Mouse (Mus musculus) heart, postnatal 0 days (tissue): ENCODE data around the gene Clasrp.

ENCODE experiments used
- CTCF ChIP-seq: IDR thresholded peaks from 2 replicates; pipeline ENCODE4 v1.5.1; 2016; ENCODE audit warnings: antibody characterized with exemption, control low read depth, low read depth
- EP300 ChIP-seq: IDR thresholded peaks from 2 replicates; pipeline ENCODE4 v1.6.1; 2016; ENCODE audit warnings: antibody characterized with exemption, low read depth

GRCm38 (mm10) chr7:19551634-19552033, 52.7 kb downstream of the Clasrp start:
- no peak for TF ChIP-seq CTCF
- TF ChIP-seq EP300, result no peak
